Mouse (Mus musculus) C2C12 (cell line): ENCODE measurements around the gene Ddx42.

Experiments used
- CEBPB ChIP-seq: IDR thresholded peaks from one replicate; pipeline ENCODE4 v1.6.1; 2011; ENCODE audit warnings: low read depth, mild to moderate bottlenecking, control low read depth, moderate library complexity
- CTCF ChIP-seq: IDR thresholded peaks from one replicate; pipeline ENCODE4 v1.5.1; 2011; ENCODE audit not compliant: control insufficient read depth, insufficient read depth, insufficient read length
- MAX ChIP-seq: IDR thresholded peaks from one replicate; pipeline ENCODE4 v1.6.1; 2011; ENCODE audit warnings: mild to moderate bottlenecking, control low read depth
- MYOG ChIP-seq: IDR thresholded peaks from one replicate; pipeline ENCODE4 v1.6.1; 2011; ENCODE audit not compliant: control insufficient read depth, insufficient read length; ENCODE audit errors: extremely low read depth
- USF1 ChIP-seq: IDR thresholded peaks from one replicate; pipeline ENCODE4 v1.6.1; 2011; ENCODE audit warnings: low read depth, mild to moderate bottlenecking, control low read depth, moderate library complexity

DNA sequence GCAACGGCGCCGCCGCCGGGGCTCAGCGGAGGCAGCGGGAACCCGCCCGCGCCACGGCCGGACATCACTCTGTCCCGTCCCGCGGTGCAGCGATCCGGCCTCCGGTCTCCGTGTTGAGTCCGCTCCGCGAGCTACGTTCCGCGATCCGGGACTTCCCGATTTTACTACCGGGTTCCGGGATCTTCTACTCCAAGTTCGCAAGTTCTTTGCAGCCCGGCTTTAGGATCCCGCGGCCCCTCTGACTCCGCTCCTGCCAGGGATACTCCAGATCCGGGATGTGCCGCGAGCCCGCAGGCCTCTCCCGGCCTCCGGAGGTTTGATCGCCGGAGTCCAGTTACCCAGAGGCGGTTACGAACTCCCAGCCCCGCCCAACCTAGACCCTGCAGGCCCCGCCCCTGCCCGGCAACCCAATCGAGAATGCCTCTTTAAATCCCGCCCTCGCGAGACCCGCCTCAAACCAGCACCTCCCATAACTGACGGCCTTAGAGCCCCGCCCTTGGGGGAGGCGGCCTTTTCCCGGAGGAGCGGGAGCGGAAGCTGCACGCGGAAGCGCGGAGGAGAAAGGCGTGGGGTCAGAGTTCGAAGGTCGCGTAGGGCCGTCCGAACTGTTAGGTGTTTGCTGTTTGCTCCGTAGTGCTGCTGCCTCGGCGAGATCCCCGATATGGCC lies 56.1 kb downstream of the Ddx42 start, which contains the start of gene Smarcd2:
- no peak for TF ChIP-seq USF1
- TF ChIP-seq CTCF: no peak
- TF ChIP-seq MYOG: no peak
- TF ChIP-seq CEBPB: no peak
- TF ChIP-seq MAX: peak; percentile 76
